Mouse (Mus musculus) ES-CJ7 (cell line): ENCODE measurements around the gene Gins2.

Experiments used
- DNase-seq: peaks from one replicate; pipeline ENCODE4 v3.0.0; 2011; ENCODE audit warnings: low read depth, low spot score

Gene Gins2

DNA sequence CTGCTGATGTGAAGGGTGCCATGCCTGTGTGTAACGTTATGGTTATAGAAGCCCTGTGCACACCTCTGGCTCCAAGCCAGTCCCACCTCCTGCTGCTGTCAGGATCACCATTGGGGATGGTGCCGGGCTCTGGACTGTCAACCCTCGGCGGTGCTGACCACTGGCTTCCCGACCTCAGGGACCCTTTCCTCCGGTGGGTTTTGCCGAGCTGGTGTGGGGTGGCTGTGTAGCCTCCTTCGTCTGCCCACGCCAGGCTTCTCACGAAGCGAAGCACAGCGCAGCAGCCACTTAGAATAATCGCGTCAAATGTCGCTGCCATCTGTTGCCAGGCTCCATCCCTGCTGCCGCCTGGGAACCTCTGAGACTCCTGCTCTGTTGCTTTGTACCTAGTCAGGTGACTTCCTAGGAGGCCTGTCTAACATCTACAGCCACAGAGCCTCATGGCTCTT lies 40.8 kb downstream of the Gins2 start:
- DNase-seq: no peak

- no peak for DNase-seq
Measured at GRCm38 (mm10) chr8:120547562-120547961, 41.5 kb downstream of the Gins2 start.

DNA sequence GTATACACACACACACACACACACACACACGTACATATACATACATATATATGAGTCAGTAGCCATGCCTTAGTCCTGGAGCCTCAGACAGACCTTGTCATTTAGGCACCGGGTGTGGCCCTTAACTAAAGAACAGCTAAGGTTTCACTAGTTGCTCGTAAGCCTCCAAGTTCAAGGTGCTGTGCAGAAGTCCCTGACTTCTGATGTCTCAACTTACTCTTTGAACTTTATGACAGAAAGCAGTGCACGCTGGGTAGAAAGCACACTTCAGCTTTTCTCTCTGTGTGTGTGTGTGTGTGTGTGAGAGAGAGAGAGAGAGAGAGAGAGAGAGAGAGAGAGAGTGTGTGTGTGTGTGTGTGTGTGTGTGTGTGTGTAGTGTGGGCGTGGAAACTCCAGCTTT lies 44.9 kb downstream of the Gins2 start:
- no peak for DNase-seq

- no peak for DNase-seq
Measured at GRCm38 (mm10) chr8:120543416-120544055, 45.6 kb downstream of the Gins2 start.

DNA sequence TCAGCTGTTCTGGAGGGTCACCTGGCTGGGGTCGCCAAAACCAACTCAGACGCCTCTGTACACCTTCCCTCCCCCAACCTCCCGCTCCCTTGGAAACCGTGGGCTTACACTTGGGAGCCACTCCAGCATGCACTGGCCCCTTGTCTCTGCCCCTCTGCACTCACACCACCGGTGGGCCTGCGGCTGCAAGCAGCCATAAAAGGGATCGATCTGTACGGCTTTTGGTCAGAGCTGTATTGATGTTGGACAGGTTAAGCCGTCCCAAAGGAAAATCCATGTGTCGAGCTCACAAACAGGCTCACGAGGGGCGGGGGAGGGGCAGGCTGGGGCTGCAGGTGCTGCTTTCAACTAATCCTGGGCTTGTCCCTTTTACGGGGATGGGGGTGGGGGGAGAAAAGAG lies 46.1 kb downstream of the Gins2 start:
- DNase-seq: no peak

- DNase-seq: no peak
Measured at GRCm38 (mm10) chr8:120539775-120540625, 49.1 kb downstream of the Gins2 start.

GRCm38 (mm10) chr8:120539381-120539774 lies 49.7 kb downstream of the Gins2 start:
- DNase-seq: no peak

GRCm38 (mm10) chr8:120538397-120539240 lies 50.5 kb downstream of the Gins2 start:
- peak; percentile 82 for DNase-seq

GRCm38 (mm10) chr8:120537818-120538396 lies 51.2 kb downstream of the Gins2 start:
- peak; percentile 55 for DNase-seq

DNA sequence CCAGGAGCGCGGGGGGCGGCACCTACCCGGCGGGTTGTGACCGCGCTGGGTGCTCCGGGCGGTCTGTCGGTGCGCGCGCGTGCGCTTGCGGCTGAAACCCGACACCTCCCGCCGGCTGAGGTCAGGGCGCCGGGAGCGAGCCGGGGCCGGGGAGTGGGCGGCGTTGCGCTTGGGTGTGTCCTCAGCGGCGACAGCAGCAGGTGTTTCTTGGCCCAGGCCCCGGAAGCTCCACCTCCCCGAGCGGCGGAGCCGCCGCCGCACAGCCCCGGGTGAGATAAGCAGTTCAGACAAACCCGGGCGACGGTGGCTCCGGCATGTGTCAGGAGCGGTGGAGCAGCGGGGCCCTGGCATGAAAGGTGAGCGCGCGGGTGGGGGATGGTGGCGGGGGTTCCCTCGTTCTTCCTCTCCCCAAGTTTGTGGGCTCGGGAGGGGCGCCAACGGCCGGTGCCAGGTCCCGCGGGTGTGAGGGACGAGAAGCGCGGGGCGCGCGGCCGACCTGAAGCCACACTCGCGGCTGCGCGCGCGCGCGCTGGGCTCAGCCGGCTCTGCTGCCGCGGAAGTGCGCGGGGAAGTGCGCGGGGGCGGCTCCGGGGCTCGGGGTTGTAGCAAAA lies 51.8 kb downstream of the Gins2 start:
- DNase-seq: peak; percentile 92

GRCm38 (mm10) chr8:120536306-120537206 lies 52.5 kb downstream of the Gins2 start:
- no peak for DNase-seq

DNA sequence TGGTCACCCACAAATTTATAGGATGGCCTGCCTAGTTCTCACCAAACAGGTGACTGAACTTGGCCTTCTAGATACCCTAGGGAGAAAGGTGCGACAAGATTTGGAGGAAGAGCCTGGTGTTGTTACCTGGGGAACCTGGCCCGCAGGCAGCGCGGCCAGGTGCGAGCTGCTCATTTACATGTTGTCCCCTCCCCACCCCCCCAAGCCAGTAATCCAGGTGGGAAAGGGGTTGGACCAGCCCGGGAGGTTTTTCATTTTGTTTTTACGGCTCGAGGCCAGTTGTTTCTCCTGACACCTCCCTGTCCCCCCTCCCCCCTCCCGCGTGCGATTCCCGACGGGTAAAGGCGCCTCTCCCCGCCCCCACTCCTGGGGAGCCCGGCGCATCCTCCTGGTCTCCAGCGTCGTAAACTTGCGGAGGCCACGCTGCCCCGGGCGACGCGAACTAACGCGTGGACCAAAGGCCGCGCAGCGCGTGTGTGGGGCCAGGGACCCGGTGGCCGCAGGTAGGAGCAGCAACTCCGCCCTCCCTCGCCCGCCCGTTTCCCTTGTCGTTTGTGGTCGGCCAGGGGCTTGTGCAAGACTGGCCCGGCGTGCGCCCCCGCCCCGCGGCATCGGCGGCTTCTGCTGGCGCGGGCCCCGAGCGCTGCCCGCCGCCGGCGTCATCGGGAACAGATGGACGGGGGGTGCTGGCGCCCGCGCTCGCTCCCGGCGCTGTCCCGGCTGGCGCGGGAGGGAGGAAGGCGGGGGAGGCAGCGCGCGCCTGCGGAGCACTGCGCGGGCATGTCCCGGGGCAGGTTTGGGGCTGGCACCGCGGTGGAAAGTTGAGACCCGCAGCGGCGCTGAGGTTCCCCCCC lies 53.4 kb downstream of the Gins2 start:
- peak; percentile 81 for DNase-seq

- peak; percentile 97 for DNase-seq
Measured at GRCm38 (mm10) chr8:120534504-120535368, 54.4 kb downstream of the Gins2 start.

DNA sequence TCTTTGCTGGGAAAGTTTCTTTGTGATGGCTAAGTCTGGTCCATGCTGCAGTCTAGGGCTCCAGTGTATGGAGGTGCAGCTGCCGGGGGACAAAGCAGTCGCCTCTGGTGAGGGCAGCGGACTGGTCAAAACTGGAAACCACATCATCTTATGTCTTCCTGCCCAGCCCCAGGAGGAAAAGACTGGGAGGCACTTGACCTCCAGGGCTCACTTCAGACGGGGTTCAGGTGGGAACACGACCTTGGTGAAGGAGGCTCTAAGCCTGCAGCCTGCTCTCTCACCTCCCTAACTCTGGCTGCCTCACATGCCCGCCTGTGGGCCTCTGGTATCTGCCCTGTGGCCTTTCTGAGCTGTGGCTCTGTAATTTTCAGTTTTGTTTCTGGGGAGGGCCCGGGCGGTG lies 55.0 kb downstream of the Gins2 start:
- no peak for DNase-seq

DNA sequence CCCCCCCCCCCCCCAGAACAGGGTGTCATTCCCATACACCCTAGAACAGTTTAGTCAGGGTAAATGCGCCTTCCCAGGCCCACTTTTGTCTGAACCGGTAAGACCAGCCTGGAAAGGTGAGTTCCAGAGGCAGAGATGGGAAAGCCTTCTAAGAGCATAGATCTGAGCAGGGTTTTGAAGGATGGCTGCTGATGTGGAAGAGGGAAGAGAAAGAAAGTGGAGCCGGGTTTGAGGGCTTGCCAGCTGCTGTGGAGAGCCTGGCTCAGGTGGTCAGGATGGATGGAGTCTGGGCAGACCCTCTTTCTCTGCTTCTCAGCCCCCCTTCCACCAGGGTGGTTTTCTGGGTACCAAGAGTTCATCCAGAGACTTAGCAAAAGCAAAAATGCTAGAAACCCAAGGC lies 55.7 kb downstream of the Gins2 start:
- DNase-seq: no peak

DNA sequence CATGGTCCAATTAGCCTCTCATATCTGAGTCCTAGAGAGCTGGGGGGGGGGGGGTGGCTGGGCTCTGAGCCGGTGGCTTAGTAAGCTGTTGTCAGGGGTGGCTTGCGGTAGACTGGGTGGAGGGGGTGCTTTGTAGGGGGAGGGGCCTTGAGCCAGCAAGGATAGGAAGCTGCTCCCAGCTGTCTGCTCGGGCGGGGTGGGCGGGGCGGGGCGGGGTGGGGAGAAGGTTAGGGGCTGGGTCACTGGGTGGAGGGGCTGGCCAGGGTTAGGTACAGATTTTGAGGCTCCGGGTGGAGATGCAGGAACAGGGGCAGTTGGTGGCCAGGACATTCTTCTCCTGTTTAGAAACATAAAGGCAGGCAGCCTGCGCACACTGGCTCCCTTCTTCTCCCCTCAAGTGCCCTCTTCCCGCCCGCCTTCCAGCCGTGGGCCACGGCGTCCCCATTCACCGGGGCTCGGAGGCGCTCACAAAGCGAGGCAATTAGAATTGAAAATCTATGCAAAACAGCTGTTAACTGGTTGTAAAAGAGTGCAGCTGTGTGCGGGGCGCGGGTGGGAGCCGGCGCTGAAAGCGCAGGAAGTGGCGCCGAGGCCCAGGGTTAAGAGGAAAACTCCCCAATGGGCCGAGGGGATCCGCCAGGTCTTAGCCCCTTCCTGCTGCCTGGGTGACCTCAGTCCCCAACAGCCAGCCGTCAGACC lies 56.4 kb downstream of the Gins2 start:
- peak; percentile 90 for DNase-seq

- DNase-seq: no peak
Measured at GRCm38 (mm10) chr8:120531775-120532516, 57.2 kb downstream of the Gins2 start.
